Mouse (Mus musculus) retina, postnatal 7 days (tissue): ENCODE results near the gene Dnajb2.

Source experiments
- DNase-seq: peaks from one replicate; pipeline ENCODE4 v3.0.0-alpha.2; 2012; ENCODE audit warnings: low read depth, low spot score

Dnajb2 gene

GRCm38 (mm10) chr1:75292476-75293330 lies 56.5 kb downstream of the Dnajb2 start:
- no peak for DNase-seq

- DNase-seq, result no peak
These were observed 57.1 kb downstream of the Dnajb2 start for GRCm38 (mm10) chr1:75293331-75293701.

DNA sequence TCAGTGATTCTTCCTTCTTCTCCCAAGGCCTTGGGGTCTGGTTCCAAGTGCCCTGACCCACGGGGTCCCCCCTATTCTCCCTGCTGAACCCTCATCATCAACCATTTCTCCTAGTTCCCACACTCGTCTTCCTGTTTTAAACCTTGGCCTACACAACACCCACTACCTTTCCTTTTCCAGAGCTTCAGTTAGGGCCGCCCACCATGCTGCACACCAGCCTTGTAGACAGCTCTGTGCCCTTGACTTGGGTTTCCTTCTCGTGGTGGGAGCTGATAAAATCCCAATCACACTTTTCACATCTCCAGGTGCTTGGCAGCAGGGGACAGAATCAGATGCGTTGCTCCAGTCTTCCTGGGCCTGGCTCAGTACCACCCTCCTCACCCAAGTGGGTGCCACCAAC lies 58.1 kb downstream of the Dnajb2 start:
- no peak for DNase-seq
